Mouse (Mus musculus): Measurements from ENCODE around the gene Nol9.

DNA sequence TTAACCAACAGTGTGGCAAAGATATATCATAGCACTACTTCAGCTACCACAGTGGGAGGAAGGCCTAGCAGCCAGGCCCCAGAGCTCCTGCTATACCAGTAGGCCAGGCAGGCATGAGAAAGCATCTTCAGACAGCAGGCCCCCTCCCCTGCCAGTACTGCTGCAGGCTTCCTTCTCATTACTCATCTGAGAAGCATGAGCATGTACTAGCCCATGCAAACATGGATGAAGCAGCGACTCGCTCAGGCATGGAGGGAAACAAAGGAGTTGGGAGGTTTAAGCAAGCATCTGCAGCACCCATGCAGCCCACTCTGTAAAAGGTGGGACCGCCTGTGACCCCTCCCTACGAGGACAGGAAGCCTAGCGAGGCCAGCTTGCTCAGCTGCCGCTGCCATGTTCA lies 20.0 kb upstream of the Nol9 start:
- TF ChIP-seq CTCF (IDR thresholded peaks at IDR 0.05; ENCODE audit: insufficient read depth, low read length) (no peak), POLR2A (IDR thresholded peaks at IDR 0.05; ENCODE audit: borderline replicate concordance, extremely low read depth, low read depth, low read length) (no peak)
